Comparison of ENCODE assay signal across 8 mouse cellular contexts in genomic region chr12:80757751-80758558, GRCm38 (mm10). TPM values are rescaled to one million over a fixed set of nuclear protein-coding genes. Genes with fewer than 3 reads are reported as not detected.
DNase-seq lines count a peak whose midpoint lies in the region; ATAC-seq and TF ChIP-seq lines count a peak whose summit lies in the region.

No protein-coding gene starts in this region.

- H3K27ac ChIP-seq in cerebellum, adult 2 months (ENCODE audit: insufficient read depth, low read length), result peak overlapping the region; percentile 37; the same call in 1 of the 2 replicates
- 0 out of 2 replicates have a peak overlapping the region, but pooled peaks have one; percentile 40 for H3K27ac ChIP-seq in gastrocnemius, adult 2 months
- peak overlapping the region; percentile 95; the same call in 1 of the 2 replicates for H3K27ac ChIP-seq in hindbrain, postnatal 0 days
- H3K27ac ChIP-seq in liver, embryonic 14.5 days, result no peak overlapping the region
- H3K27ac ChIP-seq in neural tube, embryonic 12.5 days, result 0 out of 2 replicates have a peak overlapping the region, but pooled peaks have one; percentile 37

- in situ Hi-C loops in Patski (cut with MboI; ENCODE audit: low pct_unique_long_range_greater_than_20kb), result loop anchor here (25.0 kb wide), 1 partner anchor 429 kb away; no protein-coding TSS in a partner anchor

- no peak for DNase-seq in Patski (ENCODE audit: low read depth, low spot score)
- DNase-seq in cerebellum, adult 2 months, result peak; percentile 54 to 61
- DNase-seq in gastrocnemius, adult 2 months, result peak; percentile 85
- peak; percentile 81 for DNase-seq in hindbrain, postnatal 0 days (ENCODE audit: low spot score)
- no peak for DNase-seq in liver, embryonic 14.5 days (ENCODE audit: low read depth in 3 of 3, low spot score in 3 of 3)
- peak; percentile 56 for DNase-seq in urinary bladder, postnatal 25 days (ENCODE audit: low spot score)
- DNase-seq in left cerebral cortex, adult 8-10 months (ENCODE audit: low spot score in 2 of 2), result no peak

- POLR2A ChIA-PET in Patski (lab: Charles Lee), result no interaction called here

- H3K9ac ChIP-seq in hindbrain, postnatal 0 days (replicated peaks; ENCODE audit: low read length), result peak overlapping the region; percentile 89; the same call in 1 of the 2 replicates
- no peak overlapping the region for H3K9ac ChIP-seq in liver, embryonic 14.5 days (replicated peaks)
- H3K9ac ChIP-seq in neural tube, embryonic 12.5 days, result peak overlapping the region; percentile 80

- no peak for TF ChIP-seq CTCF in Patski (IDR thresholded peaks at IDR 0.05)
- no peak for TF ChIP-seq CTCF in cerebellum, adult 2 months (IDR thresholded peaks at IDR 0.05; ENCODE audit: borderline replicate concordance, insufficient read depth, low read depth, low read length)
- no peak for TF ChIP-seq CTCF in gastrocnemius, adult 2 months (IDR thresholded peaks at IDR 0.05)
- TF ChIP-seq CTCF in hindbrain, postnatal 0 days (IDR thresholded peaks at IDR 0.05; ENCODE audit: low read depth), result no peak
- no peak for TF ChIP-seq CTCF in liver, embryonic 14.5 days (IDR thresholded peaks at IDR 0.05; ENCODE audit: low read depth)

- peaks cover 5% of the 10 kb centered on the region; the same call in 1 of the 2 replicates for H3K36me3 ChIP-seq in hindbrain, postnatal 0 days (ENCODE audit: insufficient read depth, low read length)
- H3K36me3 ChIP-seq in liver, embryonic 14.5 days (replicated peaks; ENCODE audit: control insufficient read depth, insufficient read depth, low read depth), result no peaks in the 10 kb centered on the region
- H3K36me3 ChIP-seq in neural tube, embryonic 12.5 days, result peaks cover 50% of the 10 kb centered on the region

- intact Hi-C loops in gastrocnemius, adult 2 months (cut with DNase I), result no loop called here

- peak overlapping the region; percentile 26 for H3K4me3 ChIP-seq in cerebellum, adult 2 months (replicated peaks; ENCODE audit: insufficient read depth, low read depth, low read length)
- H3K4me3 ChIP-seq in gastrocnemius, adult 2 months, result peak overlapping the region; percentile 81
- H3K4me3 ChIP-seq in hindbrain, postnatal 0 days (ENCODE audit: low read length), result peak overlapping the region; percentile 62
- H3K4me3 ChIP-seq in liver, embryonic 14.5 days (ENCODE audit: insufficient read depth in 1 of 2, low read depth in 2 of 2, low read length in 2 of 2), result peak overlapping the region in 1 of 2 experiments; percentile 44; a peak in 2 of 4 replicates
- peak overlapping the region; percentile 59 for H3K4me3 ChIP-seq in neural tube, embryonic 12.5 days

- H3K9me3 ChIP-seq in hindbrain, postnatal 0 days (ENCODE audit: low read length), result no peaks in the 10 kb centered on the region
- H3K9me3 ChIP-seq in liver, embryonic 14.5 days (ENCODE audit: control insufficient read depth, low read length), result no peaks in the 10 kb centered on the region
- 0 out of 2 replicates have a peak, but pooled peaks cover 5% of the 10 kb centered on the region for H3K9me3 ChIP-seq in neural tube, embryonic 12.5 days

- no peak for TF ChIP-seq POLR2A in cerebellum, adult 2 months (IDR thresholded peaks at IDR 0.05; ENCODE audit: borderline replicate concordance, insufficient read depth, low read length)

- peaks cover 3% of the 10 kb centered on the region for H3K27me3 ChIP-seq in Patski
- H3K27me3 ChIP-seq in cerebellum, adult 2 months (ENCODE audit: control insufficient read depth, insufficient read depth, low read length), result no peaks in the 10 kb centered on the region
- no peaks in the 10 kb centered on the region for H3K27me3 ChIP-seq in hindbrain, postnatal 0 days (ENCODE audit: insufficient read depth, low read length)
- peaks cover 73% of the 10 kb centered on the region for H3K27me3 ChIP-seq in liver, embryonic 14.5 days (ENCODE audit: control insufficient read depth, insufficient read depth, low read length)
- peaks cover 27% of the 10 kb centered on the region for H3K27me3 ChIP-seq in neural tube, embryonic 12.5 days (replicated peaks)

- CTCF ChIA-PET in Patski (lab: Charles Lee), result interaction anchor here (1.4 kb wide), 1 partner anchor 137 kb away, joined by 3 read pairs; no protein-coding TSS in a partner anchor

- TF ChIP-seq EP300 in liver, embryonic 14.5 days (IDR thresholded peaks at IDR 0.05; ENCODE audit: low read depth), result no peak

- 54% methylated on average over 122 of the region's 122 CpGs for WGBS in cerebellum, adult 2 months
- 26% methylated on average over 115 of the region's 122 CpGs for WGBS in hindbrain, postnatal 0 days
- WGBS in liver, embryonic 14.5 days (ENCODE audit: insufficient replicate concordance), result under 1% methylated on average over 122 of the region's 122 CpGs
- 3% methylated on average over 119 of the region's 122 CpGs for WGBS in neural tube, embryonic 12.5 days

- peak overlapping the region; percentile 79 for H3K4me2 ChIP-seq in hindbrain, postnatal 0 days (ENCODE audit: low read depth, low read length)
- H3K4me2 ChIP-seq in liver, embryonic 14.5 days (ENCODE audit: low read depth), result peak overlapping the region; percentile 62
- H3K4me2 ChIP-seq in neural tube, embryonic 12.5 days (replicated peaks), result peak overlapping the region; percentile 79

- no peaks in the 10 kb centered on the region; the same call in 1 of the 2 replicates for H3K4me1 ChIP-seq in cerebellum, adult 2 months (ENCODE audit: control insufficient read depth, insufficient read depth, low read length)
- H3K4me1 ChIP-seq in hindbrain, postnatal 0 days (ENCODE audit: insufficient read depth, low read length), result peaks cover 9% of the 10 kb centered on the region
- H3K4me1 ChIP-seq in liver, embryonic 14.5 days (replicated peaks; ENCODE audit: control insufficient read depth in 2 of 2, insufficient read depth in 2 of 2, low read length in 1 of 2), result no peaks in the 10 kb centered on the region
- H3K4me1 ChIP-seq in neural tube, embryonic 12.5 days, result peaks cover 26% of the 10 kb centered on the region

- peak; percentile 26 for ATAC-seq in Patski
- ATAC-seq in hindbrain, postnatal 0 days, result peak; percentile 52; the same call in 1 of the 2 replicates
- peak; percentile 26; the same call in 1 of the 2 replicates for ATAC-seq in liver, embryonic 14.5 days (ENCODE audit: insufficient read depth)
- ATAC-seq in neural tube, embryonic 12.5 days (ENCODE audit: low FRiP score, low read depth), result peak; percentile 51

RNA-seq across cellular contexts. Expression of gene Ccdc177, which starts 2.5 kb away (rescaled TPM):
- polyA plus RNA-seq in Patski (2021), result 0.28 TPM
- 4.9 and 5.4 TPM in 2 replicates for polyA plus RNA-seq in cerebellum, adult 2 months (2012; rRNA removed)
- not detected for total RNA-seq in gastrocnemius, adult 2 months (2021)
- 18.6 and 23.7 TPM in 2 replicates for total RNA-seq in hindbrain, postnatal 0 days (2014; rRNA removed)
- 1.8 and 2.0 TPM in 2 replicates for polyA plus RNA-seq in hindbrain, postnatal 0 days (2015; fragmentation: Nextera tagmentation; extraction: Ambion mirVana)
- polyA plus RNA-seq in liver, embryonic 14.5 days (2012; rRNA removed), result 0.01 TPM in 1 of 2 replicates, not detected in the other
- not detected in 2 replicates for polyA plus RNA-seq in liver, embryonic 14.5 days (2014; fragmentation: Nextera tagmentation; extraction: Ambion mirVana)
- 4.2 and 4.7 TPM in 2 replicates for polyA plus RNA-seq in neural tube, embryonic 12.5 days (2016; fragmentation: Nextera tagmentation; extraction: Ambion mirVana)
- total RNA-seq in left cerebral cortex, adult 8-10 months (2022), result 10 to 100 TPM; 12.9 to 14.9 (median 13.8) TPM

RNA-seq across cellular contexts. Expression of gene Susd6, which starts 32.4 kb away (rescaled TPM):
- 86.2 TPM for polyA plus RNA-seq in Patski (2021)
- 46.3 and 54.8 TPM in 2 replicates for polyA plus RNA-seq in cerebellum, adult 2 months (2012; rRNA removed)
- 10 to 100 TPM; 37.7 to 41.1 TPM for total RNA-seq in gastrocnemius, adult 2 months (2021)
- total RNA-seq in hindbrain, postnatal 0 days (2014; rRNA removed), result 21.3 and 26.3 TPM in 2 replicates
- 9.2 and 9.9 TPM in 2 replicates for polyA plus RNA-seq in hindbrain, postnatal 0 days (2015; fragmentation: Nextera tagmentation; extraction: Ambion mirVana)
- polyA plus RNA-seq in liver, embryonic 14.5 days (2012; rRNA removed), result 11.0 and 11.1 TPM in 2 replicates
- polyA plus RNA-seq in liver, embryonic 14.5 days (2014; fragmentation: Nextera tagmentation; extraction: Ambion mirVana), result 11.6 and 13.9 TPM in 2 replicates
- polyA plus RNA-seq in neural tube, embryonic 12.5 days (2016; fragmentation: Nextera tagmentation; extraction: Ambion mirVana), result 18.6 and 19.5 TPM in 2 replicates
- 10 to 100 TPM; 34.7 to 38.2 (median 35.5) TPM for total RNA-seq in left cerebral cortex, adult 8-10 months (2022)

Comparison
In these comparisons a context has a peak if more than half of its experiments do, and no peak if none do; other contexts are left out.
1. DNase-seq: peak in cerebellum, adult 2 months (2 of 2), gastrocnemius, adult 2 months (single experiment), hindbrain, postnatal 0 days (single experiment) and urinary bladder, postnatal 25 days (single experiment); none in Patski (single experiment), liver, embryonic 14.5 days (0 of 3) and left cerebral cortex, adult 8-10 months (0 of 2).
2. Peak in every context shown above with its lines, with median percentiles within 50 percentile points of each other: ATAC-seq and H3K4me2 ChIP-seq.